Mouse (Mus musculus) urinary bladder, postnatal 36 days (tissue): ENCODE measurements around the gene Tpst1.
"Not testable (repeated sequence)": the region's sequence is repeated elsewhere in the genome, so short reads cannot be mapped to it uniquely, and the experiment has no call there.

Experiments used
- DNase-seq, 2 experiments: peaks; one replicate each; pipeline ENCODE4 v3.0.0; 2022; ENCODE audit warnings: low spot score in 2 of 2, mixed read lengths in 1 of 2

Tpst1 gene

DNA sequence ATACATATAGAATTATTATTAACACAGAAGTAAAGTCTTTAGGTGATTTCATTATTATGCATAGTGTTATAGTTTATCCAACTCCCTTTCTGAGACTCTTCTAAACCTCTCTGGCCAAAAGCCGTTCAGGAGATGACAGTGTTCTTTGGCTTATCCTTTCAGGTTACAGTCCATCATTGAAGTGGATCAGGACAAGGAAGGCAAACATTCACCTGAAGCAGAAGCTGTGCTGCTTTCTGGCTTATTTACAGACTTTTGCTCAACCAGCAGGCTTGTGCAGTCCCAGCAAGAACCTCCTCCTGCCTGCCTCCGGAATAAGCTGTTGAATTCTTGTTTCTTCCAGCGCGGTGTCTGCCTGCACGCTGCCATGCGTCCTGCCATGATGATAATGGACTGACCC is at the start of gene Tpst1:
TSS of gene Tpst1 (plus strand) at position 301 of the 400 bp plus-strand sequence.
- no peak for DNase-seq

DNA sequence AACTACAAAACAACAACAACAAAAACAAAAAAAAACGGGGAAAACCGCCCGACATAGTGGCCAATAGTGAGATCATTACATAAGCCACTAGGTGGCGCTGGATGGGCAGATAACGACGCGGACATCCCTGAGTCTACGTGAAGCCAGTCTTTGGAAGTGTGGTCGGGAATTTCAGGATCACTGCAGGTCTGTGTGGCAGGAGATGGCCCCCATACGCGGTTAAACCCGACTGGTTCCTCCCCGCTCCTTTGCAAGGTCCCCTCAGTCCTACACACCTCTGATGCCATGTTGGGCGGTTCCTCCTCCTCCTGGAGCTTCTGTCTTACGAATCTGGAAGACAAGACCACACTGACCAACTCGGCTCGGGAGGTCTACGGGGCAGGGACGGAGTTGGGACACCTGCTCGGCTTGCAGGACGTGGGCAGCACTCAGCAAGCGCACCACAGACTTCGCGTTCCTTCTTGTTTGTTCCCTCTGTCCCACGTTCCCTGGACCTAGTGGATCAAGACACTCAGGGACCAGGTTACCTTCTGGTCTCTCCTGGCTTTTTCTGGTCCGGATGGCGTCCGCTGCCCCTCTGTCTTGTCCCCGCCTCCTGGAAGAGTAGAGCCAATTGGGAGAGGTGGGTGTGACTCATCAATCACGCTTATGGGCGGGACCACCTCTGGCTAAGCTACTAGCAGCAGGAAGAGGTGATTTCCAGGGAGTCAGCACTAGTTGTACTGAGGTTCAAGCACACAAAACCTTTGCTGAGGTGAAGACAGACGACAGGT is 49.2 kb upstream of the Tpst1 start:
- peak; percentile 84 to 90 for DNase-seq

DNA sequence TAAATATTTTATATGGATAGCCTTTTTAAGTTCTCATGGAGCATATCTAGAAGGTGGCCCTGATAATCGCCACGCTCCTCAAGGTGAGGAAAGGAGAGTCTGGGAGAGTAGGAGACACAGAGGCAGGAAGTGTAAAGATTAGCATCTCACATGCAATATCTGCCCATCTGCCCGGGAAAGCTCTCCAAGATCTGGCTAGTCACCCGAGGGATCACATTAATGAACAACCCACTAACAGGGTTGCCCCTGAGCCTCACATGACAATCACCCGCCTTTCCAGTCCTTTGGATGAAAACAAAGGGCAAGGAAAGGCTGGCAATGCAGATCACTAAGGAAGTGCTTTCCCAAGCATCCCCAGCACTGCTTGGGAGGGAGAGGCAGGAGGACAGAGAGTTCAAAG is 46.0 kb upstream of the Tpst1 start:
- DNase-seq: no peak

DNA sequence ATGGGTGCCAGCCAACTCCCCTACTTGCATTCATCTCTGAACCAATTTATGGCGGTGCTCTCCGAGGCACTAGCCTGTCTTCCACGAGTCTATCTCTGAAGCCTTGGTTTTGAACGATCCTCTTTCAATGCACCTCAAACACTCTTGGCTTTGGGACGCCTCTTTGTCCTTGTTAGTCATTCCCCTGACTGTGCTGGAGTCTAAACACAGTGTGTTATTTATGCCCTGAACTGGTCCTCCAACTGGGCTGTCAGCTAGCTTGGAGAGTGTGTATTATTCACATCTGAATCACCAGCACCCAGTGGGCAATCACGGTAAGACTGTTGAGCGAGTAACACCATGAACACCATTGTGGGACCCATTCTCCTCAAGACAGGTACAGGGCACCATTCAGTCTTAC is 45.4 kb upstream of the Tpst1 start:
- DNase-seq: no peak

DNA sequence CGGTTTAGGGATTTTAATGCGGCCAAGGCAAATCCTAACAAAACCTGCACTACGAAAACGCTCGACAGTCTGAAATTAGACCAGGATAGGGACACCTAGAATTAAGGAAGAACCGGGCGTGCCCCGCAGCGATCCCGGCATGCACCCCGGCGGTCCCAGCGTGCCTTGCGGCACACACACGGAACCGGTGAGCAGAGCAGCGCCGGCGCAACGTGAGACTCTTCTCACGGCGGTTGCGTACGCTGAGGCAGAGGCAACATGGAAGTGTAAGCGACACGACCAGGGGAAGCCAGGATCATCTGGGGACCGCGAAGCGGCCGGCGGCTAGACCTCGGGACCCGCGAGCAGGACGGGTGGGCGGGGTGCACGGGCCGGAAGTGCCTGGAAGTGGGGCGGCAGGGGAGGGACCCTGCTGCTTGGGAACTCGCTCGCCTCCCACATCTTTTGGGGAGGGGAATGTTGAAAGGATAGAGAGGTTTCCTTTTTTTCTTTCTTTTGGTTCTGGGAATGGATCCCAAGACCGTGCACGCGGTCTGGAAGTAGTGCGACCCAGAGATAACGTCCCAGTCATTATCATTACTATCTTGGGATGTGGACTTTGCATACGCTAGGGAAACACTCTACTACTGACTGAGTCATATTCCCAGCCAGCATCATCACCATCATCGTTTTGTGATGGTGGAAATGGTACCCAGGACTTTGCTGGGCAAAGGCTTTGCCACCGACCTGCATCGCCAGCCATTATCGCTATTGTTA is 43.8 kb upstream of the Tpst1 start, which contains the start of the genes Asl and Crcp:
TSS of gene Asl (minus strand) at position 106 of the 756 bp plus-strand sequence.
TSS of gene Crcp (plus strand) at position 149 of the 756 bp plus-strand sequence.
- DNase-seq: peak; percentile 81 to 84

DNA sequence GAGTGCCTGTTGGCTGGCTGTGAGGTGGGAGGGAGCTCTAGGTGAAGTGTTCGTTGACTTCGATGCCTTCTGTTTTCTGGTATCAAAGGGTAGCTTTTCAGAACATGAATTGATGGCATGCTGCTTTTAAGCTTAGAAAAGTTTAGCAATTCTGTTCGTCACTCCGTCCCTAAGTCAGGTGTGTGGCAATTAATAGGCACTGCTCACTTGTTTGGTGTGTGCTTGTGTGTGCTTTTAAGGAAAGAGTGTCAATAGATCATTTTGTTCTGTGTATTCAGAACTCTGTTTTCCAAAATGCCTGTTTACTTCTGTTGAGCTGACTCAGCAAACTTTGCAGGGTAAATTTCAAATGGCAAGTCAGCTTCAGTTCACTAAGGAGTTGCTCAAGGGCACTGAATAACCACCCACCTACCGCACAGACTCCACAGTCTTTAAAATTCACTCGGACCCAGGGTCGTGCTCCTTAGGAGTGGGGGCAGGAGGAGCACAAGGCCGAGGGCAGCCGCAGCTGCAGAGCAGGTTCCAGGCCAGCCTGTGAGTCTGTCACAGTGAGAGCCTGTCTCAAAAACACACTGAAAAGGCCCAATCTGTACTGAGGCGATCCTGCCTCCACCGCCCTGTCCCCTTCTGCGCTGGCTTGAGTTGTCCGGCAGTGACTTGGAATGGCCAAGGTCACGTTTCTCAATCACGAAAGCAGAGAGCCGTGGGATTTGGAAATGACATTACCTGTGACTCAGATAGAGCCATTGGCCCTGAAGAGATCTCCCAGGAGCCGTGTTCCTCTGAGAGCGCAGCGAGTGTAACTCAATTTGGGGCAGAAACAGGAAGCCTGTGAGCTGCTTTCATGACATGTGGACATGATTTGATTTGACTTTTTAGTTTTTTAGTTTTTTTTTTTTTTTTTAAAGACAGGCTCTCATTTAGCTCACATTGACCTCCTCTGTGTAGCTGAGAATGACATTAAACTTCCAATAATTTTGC is 41.4 kb upstream of the Tpst1 start:
- no peak for DNase-seq

DNA sequence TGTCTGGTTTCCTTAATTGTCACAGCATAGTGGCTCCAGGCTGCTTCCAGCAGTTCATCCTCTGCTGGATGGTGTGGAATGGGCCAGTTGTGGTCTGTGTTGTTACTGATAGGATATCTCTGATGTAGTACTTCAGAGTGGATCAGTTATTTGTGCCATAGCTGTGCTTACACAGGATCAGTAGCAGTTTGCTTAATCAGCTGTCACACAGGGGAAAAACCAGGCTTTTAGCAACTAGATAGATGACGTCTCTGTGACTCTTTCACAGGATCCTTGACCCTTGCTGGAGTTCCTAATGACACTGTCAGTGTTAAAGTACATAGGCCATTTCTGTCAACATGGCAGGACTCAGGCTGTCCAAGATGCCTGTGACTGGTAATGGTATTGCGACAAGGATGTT is 39.3 kb upstream of the Tpst1 start:
- DNase-seq: no peak

DNA sequence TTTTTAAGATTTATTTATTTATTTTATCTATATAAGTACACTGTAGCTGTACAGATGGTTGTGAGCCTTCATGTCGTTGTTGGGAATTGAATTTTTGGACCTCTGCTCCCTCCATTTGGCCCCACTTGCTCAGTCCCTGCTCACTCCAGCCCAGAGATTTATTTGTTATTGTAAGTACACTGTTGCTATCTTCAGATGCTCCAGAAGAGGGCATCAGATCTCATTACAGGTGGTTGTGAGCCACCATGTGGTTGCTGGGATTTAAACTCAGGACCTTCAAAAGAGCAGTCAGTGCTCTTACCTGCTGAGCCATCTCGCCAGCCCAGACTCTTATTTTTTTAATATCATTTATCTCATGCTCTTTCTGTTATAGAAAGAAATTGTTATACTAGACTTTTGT is 36.8 kb upstream of the Tpst1 start:
- DNase-seq: not testable (repeated sequence)

DNA sequence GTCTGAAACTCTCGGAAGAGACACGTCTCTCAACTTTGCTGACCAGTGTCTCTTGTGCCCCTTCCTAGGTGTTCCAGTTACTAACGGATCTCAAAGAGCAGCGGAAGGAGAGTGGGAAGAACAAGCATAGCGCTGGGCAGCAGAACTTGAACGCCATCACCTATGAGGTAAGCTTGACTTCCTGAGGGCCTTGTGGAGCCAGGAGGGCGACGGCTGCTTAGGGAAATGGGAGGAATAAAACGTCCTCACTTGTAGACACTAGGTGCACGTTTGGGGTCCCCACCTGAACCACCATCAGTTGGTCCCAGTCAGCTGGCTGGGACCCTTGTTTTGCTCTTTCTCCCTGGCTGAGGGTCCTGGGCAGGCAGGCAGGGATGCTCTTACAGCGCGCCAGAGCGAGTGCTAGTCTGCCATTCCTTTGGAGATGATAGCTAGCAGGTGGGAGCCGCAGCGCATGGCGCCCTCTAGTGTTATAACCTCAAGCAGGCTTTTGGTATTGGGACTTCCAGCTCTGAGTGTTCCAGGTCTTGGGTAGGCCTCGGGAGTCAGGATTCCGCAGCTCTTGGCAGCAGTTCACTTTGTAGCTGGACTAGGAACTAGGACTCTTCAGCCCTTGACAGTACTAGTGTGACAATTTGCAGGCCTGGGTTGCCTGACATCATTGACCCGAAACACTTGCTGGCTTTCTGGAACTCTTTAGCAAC is 35.2 kb upstream of the Tpst1 start:
- peak in 1 of 2 experiments; percentile 64 for DNase-seq

DNA sequence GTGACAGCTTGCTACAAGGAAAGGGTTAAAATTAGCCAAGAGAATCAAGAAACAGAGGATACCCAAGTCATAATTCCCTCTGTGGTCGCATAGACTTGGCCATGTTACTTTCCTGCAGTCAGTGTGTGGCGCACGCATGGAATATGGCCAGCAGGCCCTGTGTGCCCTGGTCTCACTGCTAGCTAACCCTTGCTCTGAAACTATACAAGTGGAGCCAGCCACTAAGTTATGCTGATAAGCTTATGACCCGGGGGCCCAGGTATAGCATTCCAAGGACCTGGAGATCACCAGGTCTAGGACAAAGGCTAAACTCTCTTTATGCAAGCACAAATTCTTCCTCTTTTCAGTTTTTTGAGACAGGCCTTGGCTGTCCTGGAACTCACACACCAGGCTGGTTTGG is 32.3 kb upstream of the Tpst1 start:
- no peak for DNase-seq

DNA sequence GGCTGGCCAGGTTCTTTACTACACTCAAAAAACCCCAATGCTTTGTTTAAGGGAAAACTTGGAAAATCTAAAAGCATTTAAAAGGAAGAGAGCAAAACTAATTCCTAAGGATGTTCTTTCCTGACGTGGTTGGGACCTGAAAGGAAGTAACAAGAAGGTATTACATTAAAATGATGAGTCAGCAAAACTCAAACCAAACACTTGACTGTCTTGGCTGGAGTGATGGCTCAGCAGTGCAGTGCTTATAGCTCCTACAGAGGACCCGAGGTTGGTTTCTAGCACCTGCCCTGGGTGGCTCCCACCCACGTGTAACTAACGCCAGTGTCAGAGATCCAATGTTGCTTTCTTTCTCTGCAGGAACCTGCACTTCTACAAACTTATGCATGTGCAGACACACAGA is 31.9 kb upstream of the Tpst1 start:
- DNase-seq: no peak

DNA sequence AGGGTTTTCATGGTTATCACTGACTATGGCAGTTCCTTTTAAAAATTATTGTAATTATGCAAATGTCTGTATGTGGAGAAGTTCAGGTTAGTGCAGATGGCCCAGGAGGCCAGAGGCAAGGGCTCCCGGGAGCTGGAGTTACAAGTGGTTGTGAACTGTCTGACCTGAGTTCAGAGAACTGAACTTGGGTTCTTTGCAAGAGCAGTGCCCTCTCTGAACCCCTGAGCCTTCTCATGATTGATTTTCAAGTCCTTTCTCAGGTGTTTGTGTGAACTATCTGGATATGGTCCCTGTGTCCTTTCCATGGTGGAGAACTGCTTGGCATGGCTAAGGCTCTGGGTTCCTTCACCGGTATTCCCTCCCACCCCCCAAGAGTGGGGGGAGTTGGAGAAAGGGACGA is 29.4 kb upstream of the Tpst1 start:
- DNase-seq: no peak

DNA sequence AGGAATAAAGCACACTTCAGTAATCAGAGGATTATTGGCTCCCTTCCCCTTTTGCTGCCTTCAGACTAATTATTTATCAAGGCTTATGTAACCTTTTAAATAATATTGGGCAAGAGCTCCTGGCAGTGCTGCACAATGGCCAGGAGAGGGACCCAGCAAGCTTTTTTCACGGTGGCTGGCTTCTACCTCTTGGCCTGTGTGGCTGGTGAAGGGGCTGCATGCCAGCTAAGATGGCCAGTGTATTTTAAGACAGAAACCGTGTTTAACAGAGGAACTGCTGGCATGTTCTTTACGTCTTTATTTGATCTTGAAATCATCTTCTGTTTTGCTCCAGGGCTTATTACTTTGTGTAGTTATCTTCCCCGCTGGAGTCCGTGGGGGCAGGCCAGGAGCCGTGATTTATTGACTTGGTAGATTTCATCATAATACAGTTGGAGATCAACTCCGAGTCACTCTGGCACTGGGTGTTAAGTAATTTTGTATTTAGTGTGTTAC is 28.9 kb upstream of the Tpst1 start:
- DNase-seq: peak in 1 of 2 experiments; percentile 67

DNA sequence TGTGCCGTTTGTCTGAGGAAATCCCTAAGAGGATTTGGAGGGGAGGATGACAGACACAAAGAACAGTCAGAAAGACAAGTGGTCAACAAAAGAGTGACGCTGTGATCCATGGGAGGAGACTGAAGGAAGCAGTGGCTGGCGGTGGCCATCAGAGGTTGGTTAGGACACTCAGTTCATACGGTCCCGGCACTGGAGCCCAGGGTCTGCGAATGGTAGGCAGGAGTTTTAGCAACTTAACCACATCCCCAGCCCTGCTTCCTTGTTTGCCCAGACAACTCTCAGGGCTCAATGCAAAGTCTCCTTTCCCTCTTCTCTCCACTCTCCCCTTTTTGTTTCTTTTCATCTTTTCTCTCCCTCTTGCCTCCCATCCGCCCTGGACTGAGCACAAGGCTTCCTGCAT is 27.0 kb upstream of the Tpst1 start:
- no peak for DNase-seq

DNA sequence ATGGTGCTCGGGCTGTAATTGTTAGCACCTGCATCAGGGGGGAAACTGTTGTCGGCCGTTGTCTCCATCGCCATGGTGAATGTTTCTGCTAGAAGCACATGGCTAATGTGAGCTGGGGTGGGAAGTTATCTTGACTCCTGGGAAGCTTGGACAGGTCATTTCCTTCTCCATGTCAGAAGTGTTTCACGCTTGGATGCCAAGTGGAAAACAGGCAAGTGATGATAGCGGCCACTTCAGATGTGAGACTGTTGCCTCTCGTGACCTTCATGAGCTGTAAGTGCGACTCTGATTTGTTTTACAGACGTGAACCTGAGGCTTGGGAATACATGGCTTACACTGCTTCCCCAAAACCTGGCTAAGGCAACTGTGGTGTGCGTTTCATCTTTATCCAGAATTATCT is 26.5 kb upstream of the Tpst1 start:
- DNase-seq: no peak

DNA sequence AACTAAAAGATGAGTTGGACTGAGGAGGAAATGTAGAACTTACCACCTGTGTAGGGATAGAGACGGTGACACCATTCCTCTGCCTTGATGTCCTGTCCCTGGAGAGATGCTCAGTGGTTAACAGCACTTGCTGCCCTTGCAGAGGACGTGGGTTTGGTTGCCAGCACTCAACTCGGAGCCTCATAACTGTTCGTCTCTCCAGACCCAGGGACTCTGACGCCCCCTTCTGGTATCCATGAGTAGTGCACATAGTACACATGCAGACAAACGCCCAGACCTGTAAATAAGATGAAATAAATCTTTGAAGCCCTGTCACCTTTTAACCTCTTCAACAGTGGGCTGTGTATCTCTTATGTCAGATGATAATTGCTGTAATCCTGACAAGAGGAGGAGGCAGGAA is 26.1 kb upstream of the Tpst1 start:
- DNase-seq: no peak

DNA sequence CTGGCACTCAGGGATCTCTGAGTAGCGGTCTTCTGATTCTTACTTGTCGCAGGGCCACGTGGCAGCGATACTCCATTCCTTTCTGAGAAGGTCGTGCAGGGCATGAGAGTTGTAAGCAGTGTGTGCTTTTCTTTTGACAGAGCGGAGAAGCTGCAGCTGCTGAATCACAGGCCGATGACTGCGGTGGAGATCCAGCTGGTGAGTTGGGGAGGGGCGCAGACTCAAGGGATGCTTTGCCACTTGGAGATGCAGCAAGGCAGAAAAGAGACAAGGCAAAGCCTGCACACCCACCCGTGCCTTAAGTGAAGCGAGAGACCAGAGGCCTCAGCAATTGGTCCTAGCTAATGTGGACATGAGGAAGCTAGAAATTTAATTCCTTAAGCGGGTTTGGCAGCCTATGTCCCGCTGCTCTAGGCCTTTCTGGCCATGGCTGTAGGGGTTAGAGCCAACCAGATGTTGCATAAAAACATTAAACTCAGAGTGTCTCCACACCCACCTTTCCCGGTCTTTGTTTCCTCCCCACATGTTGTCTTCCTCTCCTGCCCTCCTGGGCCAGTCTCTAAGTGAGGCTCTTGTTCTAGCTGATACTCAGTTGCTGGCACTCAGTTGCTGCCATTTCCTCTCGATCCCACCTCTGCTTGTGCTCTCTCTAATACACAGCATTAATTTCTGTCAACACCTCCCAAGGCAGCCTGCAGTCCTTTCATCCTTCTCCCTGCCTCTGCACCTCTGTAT is 24.2 kb upstream of the Tpst1 start:
- DNase-seq: peak in 1 of 2 experiments; percentile 59

DNA sequence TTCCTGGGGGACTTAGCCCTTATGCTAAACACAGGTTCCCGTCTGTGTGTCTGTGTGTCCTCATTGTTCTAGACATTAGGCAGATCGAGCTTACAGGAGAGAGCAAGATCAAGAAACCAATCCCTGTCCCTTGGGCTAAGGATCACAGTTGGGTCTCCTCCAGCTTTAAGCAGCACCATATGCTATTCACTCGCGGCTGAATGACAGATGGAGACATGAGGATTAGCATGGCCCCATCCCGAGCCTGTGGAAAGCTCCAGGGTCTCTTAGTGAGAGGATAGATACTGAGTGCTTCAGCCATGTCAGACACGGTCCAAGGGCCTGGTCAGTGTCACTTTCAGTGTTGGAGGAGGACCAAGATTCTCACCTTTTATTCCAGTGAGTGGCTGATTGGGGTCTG is 22.7 kb upstream of the Tpst1 start:
- no peak for DNase-seq

DNA sequence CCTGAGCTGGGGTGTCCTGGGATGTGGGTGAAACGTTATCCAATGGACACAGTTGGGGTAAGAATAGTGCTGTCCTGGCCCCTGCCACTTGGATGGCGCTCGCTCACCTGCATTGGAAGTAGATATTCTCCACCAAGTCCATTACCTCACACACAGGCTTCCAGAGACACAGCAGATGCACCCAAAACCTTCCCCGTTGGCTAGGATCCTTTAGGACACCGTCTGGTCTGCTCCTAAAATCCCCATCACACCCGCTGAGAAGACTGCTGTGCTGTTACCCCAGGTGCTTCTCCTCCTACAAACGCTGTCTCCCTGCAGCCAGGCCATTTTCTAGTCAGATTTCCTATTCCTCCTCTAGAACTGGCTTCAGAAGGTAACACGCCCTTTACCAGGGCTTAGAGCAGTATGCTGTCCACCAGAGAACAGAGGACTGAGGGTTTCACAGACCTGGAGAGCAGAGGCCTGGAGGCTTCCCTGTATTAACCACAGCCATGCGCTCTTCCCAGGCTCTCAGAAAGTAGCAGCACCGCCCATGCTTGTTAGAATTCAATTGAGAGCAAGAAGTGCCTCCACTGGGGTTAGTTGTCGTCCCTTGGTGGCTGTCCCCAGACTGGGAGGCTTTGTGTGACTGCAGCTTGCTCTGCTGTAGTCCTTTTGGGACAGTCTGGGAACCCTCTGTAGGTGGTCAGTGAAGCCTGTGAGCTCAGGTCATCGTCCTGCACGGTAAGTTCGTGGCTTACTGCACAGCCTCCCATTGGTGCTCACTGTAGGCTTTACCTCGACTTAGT is 21.9 kb upstream of the Tpst1 start:
- DNase-seq: no peak

DNA sequence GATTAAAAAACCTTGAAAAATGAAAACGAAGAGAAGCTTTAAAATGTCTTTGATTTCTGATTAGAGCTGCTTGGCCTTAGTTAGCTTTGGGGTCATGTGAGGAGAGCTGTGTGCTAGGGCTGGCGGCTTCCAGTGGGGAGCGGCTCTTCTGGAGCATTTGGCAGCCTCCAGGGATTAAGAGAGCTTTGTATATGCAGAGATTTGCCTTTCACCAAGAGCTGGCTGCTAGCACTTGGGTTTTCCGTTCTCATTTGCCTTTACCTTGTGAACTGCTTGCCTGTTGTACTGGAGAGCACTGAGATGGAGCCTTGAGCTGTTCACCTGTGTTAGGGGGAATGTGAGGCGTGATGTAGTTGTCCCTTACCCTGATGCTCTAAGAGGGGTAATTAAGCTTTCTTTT is 20.6 kb upstream of the Tpst1 start:
- no peak for DNase-seq
